Mouse (Mus musculus): ENCODE measurements around the gene Mlx.

Mlx gene

GRCm38 (mm10) chr11:101141088-101141487 lies 54.0 kb downstream of the Mlx start:
- no peak for DNase-seq
